Mouse (Mus musculus) heart, postnatal 0 days (tissue): ENCODE measurements around the gene Asphd1. TPM values are rescaled to one million over a fixed set of nuclear protein-coding genes. Genes with fewer than 3 reads are reported as not detected.

Source experiments
- ATAC-seq: fragments of 200-750 bp; cut with Nextera tagmentation; 2 replicates; pipeline ENCODE4 v1.8.0; 2017; ENCODE audit warnings: low read depth, moderate number of reproducible peaks, moderate library complexity; ENCODE audit not compliant: insufficient read depth
- DNase-seq: peaks from one replicate; pipeline ENCODE4 v3.0.0-alpha.2; 2016; ENCODE audit warnings: low spot score
- H3K27ac ChIP-seq: fragments of 300-500 bp; sonication (generic); 2 replicates; pipeline ENCODE4 v1.5.1; 2014; ENCODE audit warnings: low read depth, mild to moderate bottlenecking
- H3K27me3 ChIP-seq: fragments of 300-500 bp; sonication (generic); 2 replicates; pipeline ENCODE4 v1.6.1; 2014; ENCODE audit warnings: low read length, mixed read lengths; ENCODE audit not compliant: control insufficient read depth, insufficient read depth
- H3K36me3 ChIP-seq: fragments of 300-500 bp; sonication (generic); replicated peaks from 2 replicates; pipeline ENCODE4 v1.6.1; 2014; ENCODE audit warnings: low read length, mixed read lengths; ENCODE audit not compliant: control insufficient read depth, insufficient read depth
- H3K4me1 ChIP-seq: fragments of 300-500 bp; sonication (generic); 2 replicates; pipeline ENCODE4 v1.6.1; 2014; ENCODE audit warnings: antibody characterized with exemption; ENCODE audit not compliant: control insufficient read depth, insufficient read depth
- H3K4me2 ChIP-seq: fragments of 300-500 bp; sonication (generic); 2 replicates; pipeline ENCODE4 v1.6.1; 2014; ENCODE audit warnings: low read depth, mild to moderate bottlenecking, low read length, moderate library complexity
- H3K4me3 ChIP-seq: fragments of 300-500 bp; sonication (generic); 2 replicates; pipeline ENCODE4 v1.5.1; 2014; ENCODE audit warnings: low read depth, low read length
- H3K9ac ChIP-seq: fragments of 300-500 bp; sonication (generic); replicated peaks from 2 replicates; pipeline ENCODE4 v1.6.1; 2014; ENCODE audit warnings: low read depth, low read length, mixed read lengths
- H3K9me3 ChIP-seq: fragments of 300-500 bp; sonication (generic); replicated peaks from 2 replicates; pipeline ENCODE4 v1.6.1; 2016; ENCODE audit warnings: low read length; ENCODE audit not compliant: control insufficient read depth
- CTCF ChIP-seq: IDR thresholded peaks from 2 replicates; pipeline ENCODE4 v1.5.1; 2016; ENCODE audit warnings: antibody characterized with exemption, control low read depth, low read depth
- EP300 ChIP-seq: IDR thresholded peaks from 2 replicates; pipeline ENCODE4 v1.6.1; 2016; ENCODE audit warnings: antibody characterized with exemption, low read depth
- WGBS: fragments of 180-500 bp; shearing (Covaris S2); extraction: QIAGEN DNeasy Blood & Tissue Kit; methylation state at CpG from one replicate; pipeline ENCODE4 v1.1.7; 2014; 5-methylcytosine and 5-hydroxymethylcytosine counted together
- polyA plus RNA-seq: library from polyadenylated mRNA; unstranded; fragments of >200 nt; fragmentation: Nextera tagmentation; extraction: Ambion mirVana; gene quantifications from 2 replicates; pipeline ENCODE4 v1.2.1, GENCODE M21; 2015
- total RNA-seq: library from RNA; depleted of rRNA; stranded (reverse); fragments of >200 nt; gene quantifications from 2 replicates; pipeline ENCODE4 v1.2.3, GENCODE M21; 2014; ENCODE audit warnings: low replicate concordance

Asphd1 gene
- total and polyA plus RNA-seq, 2 experiments from 2014 or later: not detected

- DNase-seq: no peak
- Histone ChIP-seq H3K9ac (no peak overlapping the region), H3K4me1 (no peaks in the 10 kb centered on the region), H3K27ac (no peak overlapping the region), H3K27me3 (no peaks in the 10 kb centered on the region), H3K9me3 (no peaks in the 10 kb centered on the region), H3K4me3 (no peak overlapping the region), H3K4me2 (no peak overlapping the region), H3K36me3 (peaks cover 38% of the 10 kb centered on the region)
- WGBS: 55% methylated on average over 4 of the region's 4 CpGs
- TF ChIP-seq EP300 (no peak), CTCF (no peak)
- no peak for ATAC-seq
These were observed 32.7 kb upstream of the Asphd1 start for GRCm38 (mm10) chr7:126982054-126982453.

DNA sequence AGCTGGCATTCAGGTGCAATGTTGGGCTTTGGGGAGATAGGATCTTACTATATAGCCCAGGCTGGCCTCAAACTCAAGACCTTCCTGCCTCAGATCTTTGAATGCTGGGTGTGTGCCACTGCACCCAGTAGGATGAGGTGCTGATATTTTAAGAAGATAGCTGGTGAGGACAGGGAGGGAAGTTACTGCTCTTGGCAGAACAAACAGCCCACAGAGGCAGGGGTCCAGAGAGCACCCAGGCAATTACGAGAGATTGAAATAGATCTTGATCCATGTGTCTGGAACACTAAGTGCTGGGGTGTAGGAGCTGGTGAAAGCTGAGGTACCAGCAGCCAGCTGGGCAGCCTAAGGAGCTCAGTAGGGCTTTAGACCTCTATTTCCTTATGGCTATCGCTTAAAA is 32.2 kb upstream of the Asphd1 start:
- Histone ChIP-seq H3K4me2 (no peak overlapping the region), H3K36me3 (peaks cover 34% of the 10 kb centered on the region), H3K9me3 (no peaks in the 10 kb centered on the region), H3K9ac (no peak overlapping the region), H3K4me3 (no peak overlapping the region), H3K27me3 (no peaks in the 10 kb centered on the region), H3K4me1 (no peaks in the 10 kb centered on the region), H3K27ac (no peak overlapping the region)
- DNase-seq (no peak), ATAC-seq (no peak)
- 69% methylated on average over 2 of the region's 2 CpGs for WGBS
- TF ChIP-seq EP300 (no peak), CTCF (no peak)

GRCm38 (mm10) chr7:126978841-126979240 is 29.5 kb upstream of the Asphd1 start:
- Histone ChIP-seq H3K9me3 (no peaks in the 10 kb centered on the region), H3K4me1 (peaks cover 4% of the 10 kb centered on the region; the same call in 1 of the 2 replicates), H3K27me3 (no peaks in the 10 kb centered on the region), H3K27ac (no peak overlapping the region), H3K4me3 (no peak overlapping the region), H3K9ac (no peak overlapping the region), H3K36me3 (peaks cover 34% of the 10 kb centered on the region), H3K4me2 (no peak overlapping the region)
- 82% methylated on average over 6 of the region's 6 CpGs for WGBS
- no peak for ATAC-seq
- DNase-seq: no peak
- TF ChIP-seq EP300: no peak
- no peak for TF ChIP-seq CTCF

GRCm38 (mm10) chr7:126976878-126977459 is 27.6 kb upstream of the Asphd1 start:
- ATAC-seq (no peak), DNase-seq (no peak)
- no peaks in the 10 kb centered on the region for H3K27me3 ChIP-seq
- H3K4me3 ChIP-seq: peak overlapping the region; percentile 80
- H3K36me3 ChIP-seq: peaks cover 34% of the 10 kb centered on the region
- peaks cover 4% of the 10 kb centered on the region; the same call in 1 of the 2 replicates for H3K4me1 ChIP-seq
- H3K27ac ChIP-seq: peak overlapping the region; percentile 96
- TF ChIP-seq EP300: no peak
- no peak for TF ChIP-seq CTCF
- 20% methylated on average over 14 of the region's 14 CpGs for WGBS
- H3K4me2 ChIP-seq: peak overlapping the region; percentile 79
- H3K9ac ChIP-seq: peak overlapping the region; percentile 89
- no peaks in the 10 kb centered on the region for H3K9me3 ChIP-seq

DNA sequence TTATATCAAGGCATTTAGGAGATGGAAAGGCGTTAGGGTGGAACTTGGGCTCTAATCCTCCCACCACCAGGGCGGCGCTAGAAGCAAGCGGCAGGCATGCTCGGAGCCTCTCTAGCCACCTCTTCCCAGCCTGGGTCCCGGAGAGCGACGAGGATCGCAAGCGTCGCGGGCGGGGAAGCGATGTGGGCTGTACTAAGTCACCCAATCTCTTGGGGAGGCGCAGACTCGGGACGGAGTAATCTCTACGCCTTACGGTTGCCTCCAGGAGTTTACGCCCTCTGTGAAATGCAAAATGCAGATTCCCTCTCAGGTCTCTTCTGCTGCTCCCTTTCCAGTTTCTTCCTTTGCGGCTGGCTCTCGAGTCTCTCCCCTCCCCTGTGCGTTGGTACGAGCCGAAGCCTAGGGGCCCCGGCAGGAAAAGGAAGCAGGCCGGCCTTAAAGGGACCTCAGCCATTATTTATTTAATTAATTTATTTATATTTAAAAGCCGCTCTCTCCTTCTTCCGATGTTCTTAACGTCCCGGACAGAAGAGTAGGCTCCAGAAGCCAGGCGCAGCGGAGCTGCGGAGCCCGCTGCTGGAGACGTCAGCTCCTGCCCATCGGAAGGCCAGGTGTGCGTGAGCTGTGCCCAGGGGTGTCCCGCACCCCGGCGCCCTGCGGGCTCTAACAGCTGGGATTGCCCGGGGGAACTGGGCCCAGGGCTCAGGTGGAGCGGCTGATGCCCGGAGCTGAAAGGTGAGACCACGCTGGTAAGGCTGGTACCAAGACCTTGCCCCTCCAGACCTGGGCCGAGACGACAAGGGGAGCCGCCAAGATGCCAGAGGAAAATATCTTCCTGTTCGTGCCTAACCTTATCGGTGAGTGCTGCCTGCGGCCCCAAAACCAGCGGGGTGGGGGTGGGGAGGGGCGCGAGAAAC is 26.8 kb upstream of the Asphd1 start, which contains the start of gene Cdiptos:
TSS of gene Cdiptos (minus strand) at position 149 of the 917 bp plus-strand sequence.
- peaks cover 31% of the 10 kb centered on the region for H3K36me3 ChIP-seq
- H3K4me1 ChIP-seq: peaks cover 4% of the 10 kb centered on the region; the same call in 1 of the 2 replicates
- H3K4me2 ChIP-seq: peak within 1 kb of the TSS; percentile 79
- H3K9ac ChIP-seq: peak within 1 kb of the TSS; percentile 89
- TF ChIP-seq EP300: peak; percentile 66
- peak; percentile 97 for TF ChIP-seq CTCF
- no peaks in the 10 kb centered on the region for H3K27me3 ChIP-seq
- peak within 1 kb of the TSS; percentile 96 for H3K27ac ChIP-seq
- H3K4me3 ChIP-seq: peak within 1 kb of the TSS; percentile 80
- H3K9me3 ChIP-seq: no peaks in the 10 kb centered on the region
- peak; percentile 96 for ATAC-seq
- WGBS: under 1% methylated on average over 55 of the region's 55 CpGs
- peak; percentile 97 for DNase-seq

- Histone ChIP-seq H3K4me2 (peak within 1 kb of the TSS; percentile 79), H3K36me3 (peaks cover 29% of the 10 kb centered on the region), H3K4me1 (peaks cover 4% of the 10 kb centered on the region; the same call in 1 of the 2 replicates), H3K9me3 (no peaks in the 10 kb centered on the region), H3K27me3 (no peaks in the 10 kb centered on the region), H3K4me3 (peak within 1 kb of the TSS; percentile 80), H3K27ac (peak within 1 kb of the TSS; percentile 96), H3K9ac (peak within 1 kb of the TSS; percentile 89)
- DNase-seq: no peak
- ATAC-seq: no peak
- 5% methylated on average over 1 of the region's 1 CpGs for WGBS
- TF ChIP-seq EP300: no peak
- no peak for TF ChIP-seq CTCF
These were observed 26.3 kb upstream of the Asphd1 start, which contains the start of gene Cdipt for GRCm38 (mm10) chr7:126975893-126975949. TSS of gene Cdipt (plus strand) at chr7:126975914.
